Mouse (Mus musculus) G1E (cell line): ENCODE measurements around the gene Sdsl.

ENCODE experiments used
- CTCF ChIP-seq: IDR thresholded peaks from 2 replicates; pipeline ENCODE4 v1.5.1; 2012; ENCODE audit warnings: low read depth, low read length, inconsistent platforms, mixed read lengths
- GATA1 ChIP-seq: IDR thresholded peaks from 2 replicates; pipeline ENCODE4 v1.6.1; 2012; ENCODE audit warnings: borderline replicate concordance, low read length, inconsistent platforms, mixed read lengths
- POLR2AphosphoS5 ChIP-seq: IDR thresholded peaks from 2 replicates; pipeline ENCODE4 v1.6.1; 2012; ENCODE audit warnings: low read depth, low read length, inconsistent platforms; ENCODE audit not compliant: insufficient replicate concordance
- TAL1 ChIP-seq: conservative IDR thresholded peaks from 2 replicates; pipeline ENCODE4 v1.6.1; 2012; ENCODE audit warnings: low read depth, low read length, inconsistent platforms, mixed read lengths

GRCm38 (mm10) chr5:120475861-120476260 is 3.3 kb upstream of the Sdsl start:
- no peak for TF ChIP-seq CTCF
- TF ChIP-seq POLR2AphosphoS5 = no peak
- no peak for TF ChIP-seq GATA1
- no peak for TF ChIP-seq TAL1
